Mouse (Mus musculus) urinary bladder, postnatal 36 days (tissue): Measurements from ENCODE around the gene Rab42.

Source experiments
- DNase-seq, 2 experiments: peaks; one replicate each; pipeline ENCODE4 v3.0.0; 2022; ENCODE audit warnings: low spot score in 2 of 2, mixed read lengths in 1 of 2

The Rab42 gene

GRCm38 (mm10) chr4:132273166-132273565 lies 30.0 kb downstream of the Rab42 start:
- no peak for DNase-seq

GRCm38 (mm10) chr4:132269740-132270560 lies 33.2 kb downstream of the Rab42 start:
- DNase-seq, result peak; percentile 78 to 81

- no peak for DNase-seq
These were observed 34.1 kb downstream of the Rab42 start for GRCm38 (mm10) chr4:132268871-132269739.

GRCm38 (mm10) chr4:132266835-132267349 lies 36.3 kb downstream of the Rab42 start:
- DNase-seq, result no peak

GRCm38 (mm10) chr4:132263313-132263712 lies 39.9 kb downstream of the Rab42 start:
- DNase-seq, result no peak

GRCm38 (mm10) chr4:132262358-132262616 lies 40.9 kb downstream of the Rab42 start:
- no peak for DNase-seq

- peak; percentile 60 to 69 for DNase-seq
These were observed 41.4 kb downstream of the Rab42 start, which contains the start of gene Gmeb1 for GRCm38 (mm10) chr4:132261514-132262357. Gene Gmeb1 (minus strand): TSS chr4:132261602.

GRCm38 (mm10) chr4:132260404-132261379 lies 42.5 kb downstream of the Rab42 start:
- DNase-seq, result peak; percentile 16 to 31

GRCm38 (mm10) chr4:132259248-132259647 lies 43.9 kb downstream of the Rab42 start:
- peak in 1 of 2 experiments; percentile 25 for DNase-seq

- no peak for DNase-seq
These were observed 46.8 kb downstream of the Rab42 start for GRCm38 (mm10) chr4:132256384-132256783.

GRCm38 (mm10) chr4:132254986-132255385 lies 48.2 kb downstream of the Rab42 start:
- DNase-seq, result no peak

- DNase-seq, result no peak
These were observed 49.6 kb downstream of the Rab42 start for GRCm38 (mm10) chr4:132253622-132254021.

GRCm38 (mm10) chr4:132253128-132253527 lies 50.1 kb downstream of the Rab42 start:
- no peak for DNase-seq
